14 mouse cellular contexts compared by ENCODE assay signal in the genomic region with DNA sequence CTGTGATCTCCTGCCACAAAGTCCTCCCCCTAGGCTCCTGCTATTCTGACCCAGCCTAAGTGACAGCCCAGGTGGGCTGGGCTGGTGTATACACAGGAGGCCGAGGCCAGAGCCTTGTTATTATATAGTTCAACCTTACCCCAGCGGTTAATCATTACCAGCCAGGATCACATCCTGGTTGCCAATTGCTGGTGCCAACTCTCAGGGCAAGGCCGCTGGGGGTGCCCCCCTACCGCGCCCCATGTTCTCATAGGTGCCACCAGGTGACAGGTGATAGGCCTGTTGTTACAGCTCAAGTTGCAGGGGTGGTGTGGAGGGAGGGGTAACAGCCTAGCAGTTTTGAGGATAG. TPM values are rescaled to one million over a fixed set of nuclear protein-coding genes. Genes with fewer than 3 reads are reported as not detected.
DNase-seq lines count a peak whose midpoint lies in the region; ATAC-seq and TF ChIP-seq lines count a peak whose summit lies in the region.
"Had no signal": no experiment of that assay in that cellular context is flagged by ENCODE, and none has a peak within 500 bp of the region (broad histone marks: within the 10 kb centered on the region; RNA-seq: fewer than 3 reads in every experiment).

No protein-coding gene starts in this region.

- DNase-seq in heart, embryonic 10.5 days (ENCODE audit: low spot score), result no peak
- no peak for DNase-seq in heart, adult 8-10 months (ENCODE audit: low spot score)
- DNase-seq in right cerebral cortex, postnatal 14 days, result no peak
- no peak for DNase-seq in layer of hippocampus, adult 9-10 months (ENCODE audit: low spot score)
- DNase-seq in spleen, postnatal 36 days (ENCODE audit: low spot score in 2 of 2), result no peak
- DNase-seq: cerebellum, adult 9-11 months; heart, postnatal 10 days; left cerebral cortex, postnatal 4 days; retina, postnatal 1 day had no signal

- H3K27ac ChIP-seq in heart, embryonic 10.5 days, result peak overlapping the region; percentile 93
- 0 out of 2 replicates have a peak overlapping the region, but pooled peaks have one; percentile 10 for H3K27ac ChIP-seq in ES-Bruce4 (ENCODE audit: insufficient read depth, low read length)
- H3K27ac ChIP-seq in kidney, embryonic 14.5 days (ENCODE audit: low read depth, low read length), result peak overlapping the region; percentile 37; the same call in 1 of the 2 replicates
- peak overlapping the region; percentile 65 for H3K27ac ChIP-seq in lung, embryonic 15.5 days
- H3K27ac ChIP-seq: layer of hippocampus, adult 2 months had no signal

- ATAC-seq in kidney, embryonic 14.5 days (ENCODE audit: low FRiP score, low TSS enrichment), result peak; percentile 69
- no peak for ATAC-seq in lung, embryonic 15.5 days (ENCODE audit: borderline replicate concordance, extremely low read depth, low FRiP score, low TSS enrichment)
- ATAC-seq: activated CD4-positive, CD25-positive, alpha-beta regulatory T cell, adult 4 months had no signal

- H3K27me3 ChIP-seq in heart, embryonic 10.5 days (ENCODE audit: insufficient read depth, poor library complexity, severe bottlenecking), result no peaks in the 10 kb centered on the region
- no peaks in the 10 kb centered on the region for H3K27me3 ChIP-seq in ES-Bruce4 (ENCODE audit: control insufficient read depth, insufficient read depth, low read length, poor library complexity, severe bottlenecking)
- no peaks in the 10 kb centered on the region for H3K27me3 ChIP-seq in kidney, embryonic 14.5 days (ENCODE audit: control insufficient read depth, insufficient read depth, low read length)
- no peaks in the 10 kb centered on the region for H3K27me3 ChIP-seq in lung, embryonic 15.5 days

- H3K36me3 ChIP-seq in heart, embryonic 10.5 days, result peaks cover 48% of the 10 kb centered on the region
- H3K36me3 ChIP-seq in ES-Bruce4 (ENCODE audit: control insufficient read depth, insufficient read depth, low read length, poor library complexity, severe bottlenecking), result peaks cover 21% of the 10 kb centered on the region
- H3K36me3 ChIP-seq in kidney, embryonic 14.5 days (ENCODE audit: control insufficient read depth, insufficient read depth, low read length), result peaks cover 21% of the 10 kb centered on the region; the same call in 1 of the 2 replicates
- peaks cover 29% of the 10 kb centered on the region for H3K36me3 ChIP-seq in lung, embryonic 15.5 days

- H3K9ac ChIP-seq in ES-Bruce4 (ENCODE audit: low read depth, poor library complexity, severe bottlenecking), result no peak overlapping the region
- 0 out of 2 replicates have a peak overlapping the region, but pooled peaks have one; percentile 19 for H3K9ac ChIP-seq in kidney, embryonic 14.5 days (ENCODE audit: low read depth, low read length)
- no peak overlapping the region for H3K9ac ChIP-seq in lung, embryonic 15.5 days

- no peak for TF ChIP-seq CTCF in ES-Bruce4 (IDR thresholded peaks at IDR 0.05; ENCODE audit: low read depth, low read length)

- no peaks in the 10 kb centered on the region for H3K9me3 ChIP-seq in heart, embryonic 10.5 days
- H3K9me3 ChIP-seq in ES-Bruce4 (replicated peaks; ENCODE audit: control insufficient read depth, insufficient read depth, low read length, poor library complexity, severe bottlenecking), result no peaks in the 10 kb centered on the region
- H3K9me3 ChIP-seq in kidney, embryonic 14.5 days (ENCODE audit: control insufficient read depth, low read length), result no peaks in the 10 kb centered on the region
- 0 out of 2 replicates have a peak, but pooled peaks cover 4% of the 10 kb centered on the region for H3K9me3 ChIP-seq in lung, embryonic 15.5 days

- no peak for TF ChIP-seq EP300 in ES-Bruce4 (IDR thresholded peaks at IDR 0.05; ENCODE audit: insufficient read depth, low read depth, low read length)

- no peak for TF ChIP-seq POLR2A in ES-Bruce4 (IDR thresholded peaks at IDR 0.05; ENCODE audit: insufficient read depth, low read length)

- WGBS in heart, embryonic 10.5 days, result 83% methylated on average over 5 of the region's 5 CpGs
- 62% methylated on average over 5 of the region's 5 CpGs for WGBS in kidney, embryonic 14.5 days
- 77% methylated on average over 5 of the region's 5 CpGs for WGBS in lung, embryonic 15.5 days

- no peak overlapping the region for H3K4me3 ChIP-seq in heart, embryonic 10.5 days
- H3K4me3 ChIP-seq in ES-Bruce4 (ENCODE audit: low read depth, low read length), result no peak overlapping the region
- no peak overlapping the region for H3K4me3 ChIP-seq in kidney, embryonic 14.5 days (ENCODE audit: low read length)
- H3K4me3 ChIP-seq in lung, embryonic 15.5 days, result no peak overlapping the region
- H3K4me3 ChIP-seq: layer of hippocampus, adult 2 months had no signal

- peak overlapping the region; percentile 8; the same call in 1 of the 2 replicates for H3K4me2 ChIP-seq in kidney, embryonic 14.5 days (replicated peaks; ENCODE audit: low read depth, low read length)
- H3K4me2 ChIP-seq in lung, embryonic 15.5 days, result no peak overlapping the region

- peaks cover 52% of the 10 kb centered on the region for H3K4me1 ChIP-seq in heart, embryonic 10.5 days
- peaks cover 26% of the 10 kb centered on the region for H3K4me1 ChIP-seq in ES-Bruce4 (ENCODE audit: control insufficient read depth, insufficient read depth, low read length)
- peaks cover 31% of the 10 kb centered on the region for H3K4me1 ChIP-seq in kidney, embryonic 14.5 days (ENCODE audit: control insufficient read depth, insufficient read depth, low read length)
- H3K4me1 ChIP-seq in lung, embryonic 15.5 days, result peaks cover 46% of the 10 kb centered on the region

RNA-seq across cellular contexts. Expression of a gene that starts 14.3 kb away (rescaled TPM):
- 0.23 and 0.31 TPM in 2 replicates for polyA plus RNA-seq in heart, embryonic 10.5 days (2016; fragmentation: Nextera tagmentation; extraction: Ambion mirVana)
- under 1 TPM in 1 of 4 experiments, not detected in 3; 0.06 TPM for total RNA-seq in heart, adult 8-10 months (2022)
- 1.6 and 4.2 TPM in 2 replicates for polyA plus RNA-seq in ES-Bruce4 (2011; ENCODE audit: insufficient read depth, insufficient read length, low read depth, missing spikeins)
- 2.8 and 5.5 TPM in 2 replicates for polyA plus RNA-seq in kidney, embryonic 14.5 days (2014; fragmentation: Nextera tagmentation; extraction: Ambion mirVana)
- polyA plus RNA-seq in lung, embryonic 15.5 days (2015; fragmentation: Nextera tagmentation; extraction: Ambion mirVana), result 0.25 and 0.49 TPM in 2 replicates
- polyA plus RNA-seq: activated CD4-positive, CD25-positive, alpha-beta regulatory T cell, adult 4 months had no signal

RNA-seq across cellular contexts. Expression of a gene that starts 20.0 kb away (rescaled TPM):
- polyA plus RNA-seq in heart, embryonic 10.5 days (2016; fragmentation: Nextera tagmentation; extraction: Ambion mirVana), result 35.0 and 40.8 TPM in 2 replicates
- total RNA-seq in heart, adult 8-10 months (2022), result 10 to 100 TPM; 15.7 to 31.8 (median 20.3) TPM
- polyA plus RNA-seq in ES-Bruce4 (2011; ENCODE audit: insufficient read depth, insufficient read length, low read depth, missing spikeins), result 92.1 and 99.1 TPM in 2 replicates
- 24.3 and 28.7 TPM in 2 replicates for polyA plus RNA-seq in kidney, embryonic 14.5 days (2014; fragmentation: Nextera tagmentation; extraction: Ambion mirVana)
- polyA plus RNA-seq in lung, embryonic 15.5 days (2015; fragmentation: Nextera tagmentation; extraction: Ambion mirVana), result 35.1 and 40.1 TPM in 2 replicates

RNA-seq across cellular contexts. Expression of a gene that starts 29.3 kb away (rescaled TPM):
- polyA plus RNA-seq in heart, embryonic 10.5 days (2016; fragmentation: Nextera tagmentation; extraction: Ambion mirVana), result 39.1 and 41.7 TPM in 2 replicates
- total RNA-seq in heart, adult 8-10 months (2022), result 1 to 10 TPM; 6.9 to 8.8 (median 7.5) TPM
- 26.9 and 30.2 TPM in 2 replicates for polyA plus RNA-seq in ES-Bruce4 (2011; ENCODE audit: insufficient read depth, insufficient read length, low read depth, missing spikeins)
- 26.2 and 34.9 TPM in 2 replicates for polyA plus RNA-seq in kidney, embryonic 14.5 days (2014; fragmentation: Nextera tagmentation; extraction: Ambion mirVana)
- 37.3 and 43.0 TPM in 2 replicates for polyA plus RNA-seq in lung, embryonic 15.5 days (2015; fragmentation: Nextera tagmentation; extraction: Ambion mirVana)

RNA-seq across cellular contexts. Expression of a gene that starts 30.4 kb away (rescaled TPM):
- polyA plus RNA-seq in heart, embryonic 10.5 days (2016; fragmentation: Nextera tagmentation; extraction: Ambion mirVana), result 18.7 and 21.4 TPM in 2 replicates
- 10 to 100 TPM; 40.3 to 48.2 (median 44.7) TPM for total RNA-seq in heart, adult 8-10 months (2022)
- 10.5 and 12.1 TPM in 2 replicates for polyA plus RNA-seq in ES-Bruce4 (2011; ENCODE audit: insufficient read depth, insufficient read length, low read depth, missing spikeins)
- 14.2 and 17.5 TPM in 2 replicates for polyA plus RNA-seq in kidney, embryonic 14.5 days (2014; fragmentation: Nextera tagmentation; extraction: Ambion mirVana)
- polyA plus RNA-seq in lung, embryonic 15.5 days (2015; fragmentation: Nextera tagmentation; extraction: Ambion mirVana), result 19.0 and 19.6 TPM in 2 replicates

RNA-seq across cellular contexts. Expression of a gene that starts 55.9 kb away (rescaled TPM):
- 13.7 and 17.9 TPM in 2 replicates for polyA plus RNA-seq in heart, embryonic 10.5 days (2016; fragmentation: Nextera tagmentation; extraction: Ambion mirVana)
- 10 to 100 TPM; 11.0 to 28.2 (median 14.6) TPM for total RNA-seq in heart, adult 8-10 months (2022)
- polyA plus RNA-seq in ES-Bruce4 (2011; ENCODE audit: insufficient read depth, insufficient read length, low read depth, missing spikeins), result not detected in 2 replicates
- polyA plus RNA-seq in kidney, embryonic 14.5 days (2014; fragmentation: Nextera tagmentation; extraction: Ambion mirVana), result 2.3 and 2.9 TPM in 2 replicates
- polyA plus RNA-seq in lung, embryonic 15.5 days (2015; fragmentation: Nextera tagmentation; extraction: Ambion mirVana), result 3.6 and 4.8 TPM in 2 replicates
- total RNA-seq: left cerebral cortex, postnatal 4 days had no signal

Comparison
In these comparisons a context has a peak if more than half of its experiments do, and no peak if none do; other contexts are left out.
1. H3K27ac ChIP-seq: peak in every context shown above with its lines; median percentile 93 in heart, embryonic 10.5 days; 65 in lung, embryonic 15.5 days; 37 in kidney, embryonic 14.5 days; 10 in ES-Bruce4.